Mouse (Mus musculus) adipocyte (in vitro differentiated cells): ENCODE measurements around the gene Slc25a45.

Experiments
- DNase-seq: peaks from one replicate; pipeline ENCODE4 v3.0.0-alpha.2; 2016; ENCODE audit warnings: low spot score

Gene Slc25a45

DNA sequence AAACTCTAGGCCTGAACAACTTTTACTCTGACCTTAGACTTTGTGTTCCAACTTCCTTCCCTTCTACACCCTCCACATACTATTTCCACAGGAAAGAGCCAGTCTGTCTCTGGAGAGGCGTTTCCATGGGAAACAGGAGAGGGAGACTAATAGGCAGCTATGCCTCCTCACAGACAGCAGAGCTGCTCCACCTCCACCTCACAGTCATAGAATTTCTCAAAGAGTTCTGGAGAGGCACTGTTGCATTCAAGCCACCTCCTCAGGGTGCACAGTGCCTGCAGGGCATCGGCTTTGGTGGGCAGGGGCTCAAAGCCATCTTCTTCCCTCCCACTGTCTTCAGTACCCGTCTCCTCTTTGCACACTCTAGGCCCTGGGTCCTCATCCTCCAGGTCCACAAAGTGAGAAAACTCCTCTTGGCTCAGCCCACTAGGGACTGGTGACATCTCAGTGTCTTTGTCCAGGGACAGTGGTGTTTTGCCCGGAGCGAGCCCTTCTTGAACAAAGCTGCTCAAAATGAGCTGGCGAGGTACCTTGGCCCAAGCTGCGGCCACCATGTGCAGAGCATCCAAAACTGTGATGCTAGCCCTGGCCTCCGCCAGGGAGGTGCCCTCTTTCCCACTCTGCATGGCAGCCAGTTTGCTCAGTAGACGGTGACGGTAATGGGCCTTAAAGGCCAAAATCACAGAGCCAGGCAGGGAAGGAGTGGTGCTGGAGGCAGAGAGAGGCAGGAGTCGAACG lies 14.1 kb downstream of the Slc25a45 start:
- no peak for DNase-seq

DNA sequence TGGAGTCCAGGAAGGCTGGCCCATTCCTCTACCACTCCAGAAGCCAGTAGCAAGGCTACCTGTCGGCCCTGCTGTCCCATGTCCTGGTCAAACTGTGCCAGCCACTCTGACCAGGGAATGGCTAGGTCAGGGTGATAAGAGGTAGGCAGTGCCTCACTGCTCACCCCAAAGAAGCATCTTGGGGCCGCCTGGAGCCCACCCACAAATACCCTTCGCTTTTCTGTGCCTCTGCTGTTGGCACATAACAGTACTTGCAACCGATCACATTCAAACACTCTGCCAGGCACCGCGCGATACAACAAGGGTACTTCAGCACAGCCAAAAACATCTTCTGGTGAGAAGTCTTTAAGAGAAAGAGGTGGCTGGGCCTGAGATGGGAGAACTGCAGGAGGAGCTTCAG lies 14.7 kb downstream of the Slc25a45 start:
- no peak for DNase-seq

DNA sequence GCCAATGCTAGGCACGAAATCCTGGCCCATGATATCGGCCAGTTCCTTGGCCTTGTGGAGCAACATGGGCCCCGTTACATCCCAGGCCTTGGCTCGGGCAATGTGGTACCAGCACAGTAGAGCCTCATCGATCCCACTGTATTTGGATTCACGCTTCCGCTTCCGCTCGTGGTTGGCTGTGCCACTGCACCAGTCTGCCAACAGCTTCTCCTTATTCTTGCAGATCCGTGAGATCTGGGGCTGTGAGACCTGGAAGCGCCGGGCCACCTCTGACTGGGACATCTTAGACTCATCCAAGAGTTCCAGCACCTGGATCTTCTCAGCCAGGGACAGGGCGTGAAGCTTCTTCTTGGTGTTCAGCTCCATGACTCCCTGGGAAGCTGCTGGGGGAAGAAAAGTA lies 15.1 kb downstream of the Slc25a45 start:
- no peak for DNase-seq

DNA sequence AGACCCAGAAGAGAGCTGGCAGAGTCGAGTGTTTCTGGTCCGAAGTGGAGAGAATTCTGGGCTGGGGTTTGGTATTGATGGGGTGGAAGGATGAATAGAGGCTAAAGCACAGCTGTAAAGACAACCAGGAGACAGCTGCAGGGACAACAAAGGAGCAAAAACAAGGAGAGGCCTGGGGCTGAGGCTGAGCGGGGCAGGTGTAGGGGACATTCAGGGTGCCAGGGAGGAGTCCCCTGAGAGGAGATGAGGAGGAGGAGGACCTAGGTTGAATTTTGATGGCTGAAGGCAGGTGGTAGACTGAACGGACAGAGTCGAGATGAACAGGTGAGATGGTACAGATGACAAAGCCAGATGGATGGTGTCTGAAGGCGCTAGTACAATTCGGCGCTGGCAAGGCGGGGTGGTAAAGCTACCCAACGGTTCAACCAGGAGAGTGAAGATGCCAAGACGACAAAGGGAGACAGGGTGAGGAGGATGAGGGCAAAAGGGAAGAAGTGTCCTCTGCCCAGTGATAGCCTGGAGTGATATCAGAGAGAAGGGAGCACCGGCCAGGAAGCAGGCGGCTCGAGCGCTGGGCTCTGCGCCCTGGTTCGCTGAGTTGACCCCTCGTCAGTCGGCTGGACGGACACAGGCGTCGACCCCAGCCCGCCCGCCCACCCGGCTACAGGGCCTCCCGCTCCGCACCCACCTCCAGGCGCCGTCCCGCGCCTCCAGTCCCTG lies 15.8 kb downstream of the Slc25a45 start:
- DNase-seq = no peak

DNA sequence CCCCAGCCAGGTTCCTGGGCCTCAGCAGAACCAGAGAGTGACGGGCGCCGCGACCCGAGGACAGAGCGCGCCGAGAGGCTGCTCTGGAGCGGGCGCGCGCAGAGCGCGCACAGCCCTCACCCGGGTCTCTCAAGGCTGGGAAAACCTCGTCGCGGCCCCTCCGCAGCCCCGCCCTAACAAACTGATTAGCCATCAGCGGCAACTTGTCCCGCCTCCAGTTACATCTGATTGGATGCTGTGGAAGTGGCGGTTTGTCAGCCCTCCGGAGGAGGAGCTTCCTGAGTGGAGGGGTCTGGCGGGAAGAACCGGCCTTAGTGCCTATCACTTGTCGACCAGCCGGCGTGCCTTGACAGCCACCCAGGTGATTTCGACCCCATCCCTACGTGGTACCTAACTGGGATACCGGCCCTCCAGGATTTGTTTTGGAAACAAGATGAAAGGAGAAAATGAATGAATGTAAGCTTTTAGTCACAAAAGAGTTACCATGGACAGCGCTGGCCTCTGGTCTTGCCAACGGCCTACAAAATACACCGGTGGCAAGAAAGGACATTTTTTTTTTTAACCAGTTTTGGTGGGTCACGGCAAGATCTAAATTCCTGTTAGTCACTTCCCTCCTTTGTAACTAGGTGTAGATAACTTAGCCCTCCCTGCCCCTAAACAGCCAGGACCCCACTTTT lies 16.5 kb downstream of the Slc25a45 start, which contains the start of gene Tigd3:
Tigd3 (minus strand) TSS at position 148 of the 677 bp plus-strand sequence.
- peak; percentile 83 for DNase-seq

DNA sequence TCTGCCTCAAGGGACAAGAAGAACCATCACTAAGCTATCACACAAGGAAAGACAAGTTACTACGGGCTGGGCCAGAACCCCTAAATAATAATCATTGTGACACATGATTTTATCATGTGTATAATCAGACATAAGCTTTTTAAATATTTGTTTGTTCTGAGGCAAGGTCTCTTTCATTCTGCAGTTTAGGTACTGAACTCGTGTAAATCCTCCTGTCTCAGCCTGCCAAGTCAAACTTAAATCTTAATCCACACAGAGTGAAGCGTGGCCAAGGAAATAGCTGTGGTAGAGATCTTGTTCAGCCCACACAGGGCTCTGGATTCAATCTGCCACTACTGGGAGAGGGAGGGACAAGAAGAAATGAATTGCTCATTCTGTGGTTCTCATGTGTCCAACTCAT lies 29.7 kb downstream of the Slc25a45 start:
- no peak for DNase-seq

DNA sequence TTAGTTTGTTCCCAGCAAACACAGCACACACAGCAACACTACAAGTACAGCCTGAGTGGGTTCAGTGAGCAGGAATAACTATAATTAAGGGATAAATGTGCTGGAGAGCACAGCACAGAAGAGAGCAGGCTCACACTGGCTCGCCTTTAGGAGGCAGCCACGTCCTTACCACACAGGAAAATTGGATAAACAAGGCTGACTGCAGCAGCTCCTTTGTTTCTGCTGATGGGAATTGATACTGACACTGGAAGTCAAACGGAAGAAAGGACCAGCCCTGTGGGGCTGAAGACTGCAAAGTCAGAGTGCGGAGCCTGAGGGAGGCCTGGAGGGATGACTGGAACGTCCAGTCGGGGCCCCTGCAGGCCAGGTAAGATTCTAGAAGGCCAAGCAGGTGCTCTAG lies 32.6 kb downstream of the Slc25a45 start:
- DNase-seq = no peak

DNA sequence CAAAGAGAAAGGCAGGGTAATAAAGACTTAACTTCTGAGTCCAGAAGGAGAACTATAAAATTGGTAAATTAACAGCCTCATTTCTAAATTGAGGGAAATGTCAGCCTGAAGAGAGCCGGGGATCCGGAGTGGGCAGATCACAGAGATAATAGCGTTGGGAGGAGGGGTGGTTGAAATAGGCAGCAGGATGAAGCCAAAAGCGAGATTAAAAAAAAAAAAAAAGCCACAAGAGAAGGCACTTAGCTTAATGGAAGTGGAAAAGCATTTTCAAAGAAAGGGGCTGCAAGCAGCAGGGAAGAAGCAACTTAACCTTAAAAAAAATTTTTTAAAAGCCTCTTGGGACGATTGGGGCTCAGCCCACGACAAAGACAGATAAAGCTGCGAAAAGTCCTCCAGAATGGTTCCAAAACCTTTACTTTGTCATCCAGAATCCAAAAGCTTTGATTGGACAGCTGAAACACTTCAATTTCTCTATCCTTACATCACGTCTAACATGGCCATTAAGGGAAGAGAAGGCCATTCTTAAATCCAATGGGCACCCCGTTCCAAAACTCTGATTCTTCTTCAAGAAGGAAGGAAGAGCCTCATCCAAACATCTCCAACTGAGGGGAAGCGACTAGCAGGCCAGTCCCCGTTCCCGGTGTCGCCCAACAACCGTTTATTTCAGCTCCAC lies 34.0 kb downstream of the Slc25a45 start:
- peak; percentile 50 for DNase-seq

DNA sequence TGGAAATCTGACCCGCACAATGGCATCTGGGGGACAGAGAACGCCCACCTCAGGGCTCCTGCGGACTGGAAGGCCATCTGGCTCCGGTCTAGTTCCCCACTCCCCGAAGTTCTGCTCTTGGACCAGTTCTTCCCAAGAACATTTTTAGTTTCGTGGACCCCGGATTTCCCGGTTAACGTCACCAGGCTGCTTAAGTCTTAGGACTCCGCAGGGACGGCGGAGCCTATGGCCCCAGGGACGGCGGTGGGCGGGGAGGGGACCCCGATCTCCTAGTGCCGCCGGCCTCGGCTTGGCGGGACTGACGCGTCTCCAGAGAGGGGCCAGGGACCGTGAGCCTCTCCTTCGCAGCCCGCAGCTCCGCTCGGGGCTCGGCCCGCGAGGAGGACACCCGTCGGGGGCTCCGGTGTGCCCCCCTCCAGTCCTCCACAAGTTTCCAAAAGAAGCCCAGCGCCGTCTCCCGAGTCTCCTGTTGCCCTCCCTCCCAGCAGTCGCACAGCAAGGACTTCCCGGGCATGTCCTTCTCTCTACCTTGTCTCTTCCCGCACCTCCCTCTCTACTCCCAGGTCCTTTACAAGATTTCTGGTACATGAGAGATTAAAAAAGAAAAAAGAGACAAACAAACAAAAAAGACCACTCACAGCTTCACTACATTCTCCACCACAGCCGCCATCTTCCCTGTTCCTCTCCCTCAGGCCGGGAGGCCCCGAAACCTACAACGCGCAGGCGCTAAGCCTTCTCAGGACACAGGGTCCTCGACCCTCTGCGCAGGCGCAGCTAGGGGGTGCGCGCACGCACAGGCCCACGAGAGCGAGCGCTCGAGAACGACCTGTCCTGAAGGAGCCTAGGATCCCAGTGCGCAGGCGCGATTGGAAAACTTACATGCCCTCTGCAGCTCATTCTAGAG lies 34.7 kb downstream of the Slc25a45 start:
- DNase-seq = peak; percentile 100

DNA sequence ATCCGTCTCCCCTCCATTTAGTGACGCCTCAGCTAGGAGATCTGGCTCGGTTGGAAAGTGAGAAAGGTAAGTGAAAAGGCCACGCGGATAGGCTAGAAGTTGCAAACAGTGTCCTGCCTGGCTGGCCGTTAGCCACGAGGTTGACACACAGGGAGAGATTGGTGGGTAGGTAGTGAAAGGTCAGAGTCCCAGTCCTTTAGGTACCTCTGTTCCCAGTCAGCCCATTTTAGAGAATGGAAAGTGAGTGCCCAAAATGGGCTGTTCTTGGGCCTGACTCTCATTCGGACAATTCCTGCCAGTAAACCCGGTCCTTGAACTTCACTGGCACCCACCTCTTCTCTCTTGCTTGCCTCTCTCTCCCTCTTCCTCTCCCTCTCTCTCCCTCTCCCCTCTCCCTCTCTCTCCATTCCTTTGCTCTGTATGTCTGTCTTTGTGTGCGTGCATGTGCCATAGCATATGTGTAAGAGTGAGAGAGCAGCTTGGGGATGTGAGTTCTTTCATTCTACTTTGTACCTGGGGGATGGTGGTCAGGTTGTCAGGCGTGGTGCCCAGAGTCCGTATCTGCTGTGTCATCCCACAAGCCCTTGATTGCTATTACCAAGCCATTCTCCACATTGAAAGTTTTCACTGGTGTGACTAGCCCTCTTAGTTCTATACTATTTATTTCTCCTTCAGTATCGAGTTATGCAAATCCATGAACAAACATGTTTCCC lies 35.6 kb downstream of the Slc25a45 start, which contains the start of gene Dpf2:
Dpf2 (minus strand) TSS at position 4 of the 713 bp plus-strand sequence.
- DNase-seq = no peak

DNA sequence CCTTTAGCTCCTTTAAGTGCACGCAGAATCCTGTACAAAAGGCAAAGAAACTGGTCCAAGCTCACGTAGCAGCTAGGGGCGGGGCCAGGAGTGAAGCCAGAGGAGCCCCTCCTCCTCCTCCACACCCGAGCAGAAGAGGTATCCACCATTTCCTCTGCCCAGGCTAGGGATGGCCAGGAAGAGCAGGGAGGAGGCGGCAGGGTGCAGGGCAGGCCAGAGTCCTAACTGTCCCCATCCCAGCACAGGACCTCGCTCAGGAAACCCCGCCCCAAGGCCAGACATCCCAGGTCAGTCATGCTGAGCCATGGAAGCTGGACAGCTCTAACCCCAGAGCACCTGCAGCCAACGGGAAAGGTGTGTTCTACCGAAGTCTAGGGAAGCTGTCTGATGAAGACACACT lies 44.1 kb downstream of the Slc25a45 start:
- DNase-seq = no peak

DNA sequence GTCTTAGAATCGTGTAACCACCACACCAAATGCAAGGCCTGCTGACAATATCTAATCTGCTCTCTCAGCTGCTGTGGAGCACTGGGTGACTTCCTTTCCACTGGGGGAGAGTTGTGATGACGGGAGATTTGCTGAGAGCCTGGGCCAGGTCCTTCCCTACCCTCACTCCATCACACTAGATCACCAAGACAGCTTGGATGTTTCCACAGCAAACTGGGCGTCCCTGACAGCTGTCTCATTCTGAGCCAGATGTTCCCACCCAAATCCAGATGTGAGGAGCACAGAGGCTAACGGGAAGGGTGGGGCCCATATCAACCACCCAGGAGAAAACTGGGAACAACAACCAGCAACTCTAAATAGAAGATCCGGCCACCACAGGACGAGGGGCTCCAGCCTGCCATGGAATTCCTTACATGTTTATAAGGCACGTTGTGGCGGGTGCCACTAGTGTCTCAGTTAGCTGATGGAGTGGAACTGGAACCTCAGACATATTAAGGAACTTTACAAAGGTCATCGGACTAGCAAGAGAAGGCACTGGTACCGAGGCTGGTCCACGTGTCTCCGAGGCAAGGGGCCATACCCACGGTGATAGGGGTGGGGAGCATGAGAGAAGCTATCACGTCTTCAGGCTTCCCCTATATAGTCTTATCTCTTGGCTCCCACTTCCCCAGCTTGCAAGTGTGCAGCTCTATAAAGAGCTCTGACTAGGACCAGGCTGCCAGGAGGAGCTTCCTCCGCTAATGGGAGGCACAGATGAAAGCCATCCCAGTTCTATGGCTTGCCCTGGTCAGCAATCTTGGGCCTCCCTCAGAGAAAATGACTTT lies 44.7 kb downstream of the Slc25a45 start:
- no peak for DNase-seq

DNA sequence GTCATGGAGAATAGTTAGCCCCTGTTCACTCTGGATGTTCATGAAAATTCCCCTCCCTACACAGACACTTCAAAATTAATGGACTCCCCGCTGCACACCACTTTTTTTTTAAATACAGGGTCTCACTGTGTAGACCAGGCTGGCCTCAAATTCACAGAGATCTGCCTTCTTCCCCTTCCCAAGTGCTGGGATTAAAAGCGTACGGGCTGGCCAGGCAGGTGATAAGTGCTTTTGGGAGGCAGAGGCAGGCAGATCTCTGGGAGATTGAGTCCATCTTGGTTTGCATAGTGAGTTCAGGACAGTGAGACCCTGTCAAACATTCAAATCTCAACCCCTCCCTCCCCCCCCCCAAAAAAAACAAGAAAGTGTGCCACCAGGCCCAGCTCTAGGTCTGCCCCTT lies 45.4 kb downstream of the Slc25a45 start:
- no peak for DNase-seq

DNA sequence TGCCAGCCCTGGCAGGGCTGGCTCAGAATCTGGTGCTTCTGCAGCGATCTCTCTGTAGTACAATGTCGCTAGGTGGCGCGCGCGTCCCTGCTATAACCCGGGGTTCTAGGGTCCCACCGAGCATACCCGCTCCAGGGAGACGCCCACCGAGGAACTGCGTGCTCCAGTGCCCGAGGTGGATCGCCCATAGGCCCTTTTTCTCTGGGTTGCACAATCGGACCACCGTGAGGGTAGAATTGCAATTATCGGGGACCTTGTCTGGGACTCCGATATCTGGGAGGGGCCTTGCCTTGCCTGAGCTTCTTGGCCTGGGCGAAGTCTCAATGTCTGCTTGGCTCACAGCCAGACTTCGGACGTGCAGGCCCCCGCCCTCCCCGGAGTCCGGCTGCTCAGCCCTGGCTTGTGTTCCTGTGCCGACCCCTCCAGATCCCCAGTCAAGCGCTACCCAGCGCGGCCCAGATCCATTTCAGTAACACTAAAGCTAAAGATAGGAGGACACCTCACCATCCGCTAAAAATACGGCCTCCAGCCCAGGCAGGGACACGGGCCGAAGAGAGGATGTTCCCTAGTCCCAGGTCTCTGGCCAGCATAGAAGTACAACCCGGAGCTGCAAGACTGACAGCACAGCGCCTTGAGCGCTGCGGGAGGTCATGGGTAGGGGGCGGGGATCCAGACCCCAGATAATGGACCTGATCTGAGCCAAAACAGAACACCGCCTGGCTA lies 46.5 kb downstream of the Slc25a45 start:
- DNase-seq = peak; percentile 88

DNA sequence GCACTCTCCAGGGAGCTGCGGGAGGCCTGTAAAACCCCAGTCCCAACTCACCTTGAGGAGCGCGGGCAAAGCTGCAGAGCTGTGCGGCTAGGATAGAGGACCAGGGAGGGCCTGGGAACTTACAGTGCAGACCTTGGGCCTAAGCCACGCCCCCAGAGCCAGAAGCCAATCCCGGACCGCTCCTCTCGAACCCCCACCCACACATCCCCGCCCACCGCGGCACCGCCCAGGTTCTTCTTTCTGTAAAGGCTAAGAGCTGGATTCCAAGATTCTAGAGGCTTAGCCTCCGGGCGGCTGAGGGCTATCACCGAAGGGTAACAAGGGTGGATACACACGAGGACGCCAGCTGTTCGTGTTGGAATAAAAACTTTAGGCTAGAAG lies 47.1 kb downstream of the Slc25a45 start, which contains the start of gene Cdc42ep2:
Cdc42ep2 (minus strand) TSS at position 104 of the 381 bp plus-strand sequence.
- DNase-seq = peak; percentile 99

DNA sequence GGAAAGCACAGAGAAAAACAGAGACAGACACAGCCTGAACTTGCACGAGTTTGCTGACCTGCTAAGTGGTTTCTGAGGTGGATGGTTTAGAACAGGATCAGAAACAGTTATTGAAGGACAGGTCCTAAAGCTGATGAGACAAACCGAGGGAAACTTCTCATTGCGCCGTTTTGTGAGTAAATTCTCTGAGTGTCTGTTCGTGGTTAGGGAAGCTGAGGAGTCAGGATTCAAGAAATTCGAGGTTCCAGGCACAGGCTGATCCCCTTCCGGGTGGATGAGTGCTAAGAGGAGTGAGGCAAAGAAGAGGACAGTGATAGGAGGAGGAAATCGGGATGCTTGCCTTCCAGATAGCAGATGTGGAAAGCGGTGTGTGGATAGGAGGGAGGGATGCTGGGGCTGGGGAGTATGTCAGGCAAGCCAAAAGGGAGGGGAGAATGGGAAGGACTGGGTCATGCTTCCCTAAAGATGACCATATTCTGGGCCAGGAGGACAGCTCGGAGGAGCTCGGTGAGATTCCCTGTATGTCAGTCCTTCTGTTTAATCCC lies 47.8 kb downstream of the Slc25a45 start:
- peak; percentile 46 for DNase-seq

DNA sequence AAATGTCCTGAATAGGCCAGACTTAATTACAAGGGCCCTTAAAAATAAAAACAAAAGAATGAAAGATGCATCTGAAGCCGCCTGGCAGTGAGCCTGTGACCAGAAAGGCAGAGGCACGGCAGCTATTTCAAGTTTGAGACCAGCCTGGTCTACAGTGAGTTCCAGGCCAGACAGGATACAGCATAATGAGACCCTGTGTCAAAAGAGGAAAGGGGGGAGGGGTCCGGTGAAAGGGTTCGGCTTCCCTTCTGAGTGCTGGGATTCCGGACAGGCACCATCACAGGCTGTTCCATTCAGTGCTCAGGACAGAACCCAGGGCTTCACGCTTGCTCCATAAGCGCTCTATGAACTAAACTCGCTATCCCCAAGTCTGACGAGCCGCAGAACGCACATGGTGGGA lies 49.4 kb downstream of the Slc25a45 start:
- DNase-seq = no peak

DNA sequence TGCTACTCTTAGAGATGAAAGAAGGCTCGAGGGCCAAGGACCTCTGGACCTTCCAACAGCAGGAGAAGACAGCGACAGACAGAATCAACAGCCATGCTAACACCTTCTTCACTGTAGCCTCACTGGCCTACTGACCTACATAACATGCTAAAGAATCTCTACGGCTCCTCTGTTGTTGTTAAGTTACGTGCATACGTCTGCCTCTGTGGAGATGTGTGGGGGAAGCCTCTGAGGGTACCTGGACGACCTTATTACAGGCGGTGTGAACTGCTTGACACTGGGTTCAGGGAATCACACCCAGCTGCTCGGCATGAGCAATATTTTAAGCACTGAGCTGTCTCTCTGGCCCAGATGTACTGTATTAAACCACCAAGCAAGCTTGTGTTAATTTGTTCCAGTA lies 49.9 kb downstream of the Slc25a45 start:
- DNase-seq = no peak

DNA sequence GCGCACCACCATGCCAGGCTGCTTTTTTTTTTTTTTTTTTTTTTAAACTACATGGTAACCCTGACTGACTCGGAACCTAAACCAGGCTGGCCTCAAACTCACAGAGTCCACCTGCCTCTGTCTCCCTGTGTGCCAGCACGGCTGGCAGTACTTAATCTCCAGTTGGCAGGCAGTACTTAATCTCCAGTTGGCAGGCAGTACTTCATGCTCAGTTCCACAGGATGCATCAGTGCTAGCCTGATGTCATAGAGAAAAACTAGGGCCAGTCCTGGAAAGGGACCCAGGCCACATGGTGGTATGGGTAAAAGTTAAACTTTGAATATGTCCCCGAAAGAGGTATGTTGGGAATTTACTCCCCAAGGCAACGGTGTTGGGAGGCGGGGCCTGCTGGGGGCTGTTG lies 50.5 kb downstream of the Slc25a45 start:
- DNase-seq = peak; percentile 77
